Mouse (Mus musculus) thymus, adult 2 months (tissue): ENCODE measurements at regions not wholly inside any gene's neighbourhood (a gene's known extent, or its start where the extent isn't known, plus 50 kb on each side); places are given as distances from the start of the nearest gene placed in this dataset.

Source experiments
- DNase-seq: peaks from one replicate; pipeline ENCODE4 v3.0.0; 2021
- H3K27ac ChIP-seq: fragments of 200-500 bp; 2 replicates; pipeline ENCODE4 v1.5.1; 2012; ENCODE audit warnings: low read length, control low read depth; ENCODE audit not compliant: control insufficient read depth, insufficient read depth
- H3K27me3 ChIP-seq: fragments of 200-500 bp; 2 replicates; pipeline ENCODE4 v1.6.1; 2012; ENCODE audit warnings: mild to moderate bottlenecking, low read length, moderate library complexity, mixed read lengths; ENCODE audit not compliant: control insufficient read depth, insufficient read depth
- H3K36me3 ChIP-seq: fragments of 200-500 bp; 2 replicates; pipeline ENCODE4 v1.6.1; 2012; ENCODE audit warnings: mild to moderate bottlenecking, low read length, moderate library complexity; ENCODE audit not compliant: control insufficient read depth, insufficient read depth
- H3K4me1 ChIP-seq: fragments of 200-500 bp; replicated peaks from 2 replicates; pipeline ENCODE4 v1.6.1; 2012; ENCODE audit warnings: low read length; ENCODE audit not compliant: control insufficient read depth, insufficient read depth
- H3K4me3 ChIP-seq: fragments of 200-500 bp; 2 replicates; pipeline ENCODE4 v1.5.1; 2012; ENCODE audit warnings: mild to moderate bottlenecking, low read length, control low read depth, moderate library complexity; ENCODE audit not compliant: control insufficient read depth, insufficient read depth
- CTCF ChIP-seq: fragments of 200-500 bp; IDR thresholded peaks from 2 replicates; pipeline ENCODE4 v1.5.1; 2012; ENCODE audit warnings: mild to moderate bottlenecking, control low read depth, low read length, moderate library complexity, borderline replicate concordance; ENCODE audit not compliant: control insufficient read depth, poor library complexity, insufficient read depth; ENCODE audit errors: extremely low read depth
- POLR2A ChIP-seq: fragments of 200-500 bp; IDR thresholded peaks from 2 replicates; pipeline ENCODE4 v1.6.1; 2012; ENCODE audit warnings: mild to moderate bottlenecking, low read length, control low read depth, moderate library complexity; ENCODE audit not compliant: control insufficient read depth, poor library complexity, insufficient read depth; ENCODE audit errors: extremely low read depth
- WGBS: fragments of 180-500 bp; shearing (Covaris S2); methylation state at CpG from one replicate; pipeline ENCODE4 v1.1.7; 2018; 5-methylcytosine and 5-hydroxymethylcytosine counted together

DNA sequence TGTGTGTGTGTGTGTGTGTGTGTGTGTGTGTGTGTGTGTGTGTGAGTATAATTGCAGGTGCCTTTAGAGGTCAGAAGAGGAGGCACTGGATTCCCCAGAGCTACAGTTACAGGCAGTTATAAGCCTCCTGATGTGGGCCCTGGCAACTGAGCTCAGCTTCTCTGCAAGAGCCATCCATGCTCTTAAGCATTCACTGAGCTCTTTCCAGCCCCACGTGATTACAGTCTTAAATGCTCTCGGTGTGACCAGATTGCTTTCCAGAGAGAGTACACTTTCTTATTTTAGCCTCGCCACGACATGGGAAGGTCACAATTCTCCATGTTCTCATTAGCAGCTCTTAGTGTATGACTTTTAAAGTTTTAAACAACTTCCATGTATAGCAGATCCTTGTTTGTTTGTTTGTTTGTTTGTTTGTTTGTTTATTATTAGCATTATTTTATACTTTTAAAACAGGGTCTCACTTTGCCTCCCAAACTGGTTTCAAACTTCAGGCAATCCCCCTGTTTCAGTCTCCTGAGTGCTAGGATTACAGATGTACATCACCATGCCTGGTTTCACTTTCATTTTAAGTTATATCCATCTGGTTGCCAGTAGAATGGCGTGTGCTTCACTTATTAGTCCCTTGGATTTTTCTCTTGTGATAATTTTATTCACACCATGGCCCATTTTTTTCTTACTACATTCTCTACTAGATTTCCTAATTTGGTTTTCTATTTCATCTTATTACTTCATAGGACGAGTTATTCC lies 58.9 kb upstream of the Lifr start:
- Histone ChIP-seq H3K36me3 (no peaks in the 10 kb centered on the region), H3K4me1 (no peaks in the 10 kb centered on the region), H3K27me3 (no peaks in the 10 kb centered on the region), H3K27ac (no peak overlapping the region), H3K4me3 (no peak overlapping the region)
- no peak for DNase-seq
- no peak for TF ChIP-seq POLR2A
- TF ChIP-seq CTCF, result no peak
- WGBS, result 78% methylated on average over 6 of the region's 6 CpGs

DNA sequence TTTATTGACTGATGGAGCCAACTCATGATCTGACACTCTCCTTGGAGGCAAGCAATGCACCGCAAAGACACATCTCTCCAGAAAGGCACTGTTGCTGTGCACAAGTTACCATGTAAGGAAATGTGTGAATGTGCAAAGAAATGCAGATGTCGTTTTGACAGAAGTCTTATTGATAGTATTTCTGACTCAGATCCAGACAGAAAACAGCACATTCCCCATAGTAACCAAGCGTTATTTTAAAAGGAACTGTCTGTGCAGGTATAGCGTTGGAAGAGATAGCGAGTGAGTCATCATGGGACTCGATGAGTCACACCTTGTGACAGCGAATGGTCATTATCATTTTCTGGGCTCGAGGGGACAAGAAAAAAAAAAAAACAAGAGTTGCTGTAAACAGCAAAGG lies 52.9 kb upstream of the Lifr start:
- WGBS, result 80% methylated on average over 8 of the region's 8 CpGs
- no peak for TF ChIP-seq CTCF
- TF ChIP-seq POLR2A, result no peak
- no peaks in the 10 kb centered on the region for H3K27me3 ChIP-seq
- no peak for DNase-seq
- no peak overlapping the region for H3K4me3 ChIP-seq
- no peak overlapping the region for H3K27ac ChIP-seq
- H3K4me1 ChIP-seq, result no peaks in the 10 kb centered on the region
- H3K36me3 ChIP-seq, result no peaks in the 10 kb centered on the region

DNA sequence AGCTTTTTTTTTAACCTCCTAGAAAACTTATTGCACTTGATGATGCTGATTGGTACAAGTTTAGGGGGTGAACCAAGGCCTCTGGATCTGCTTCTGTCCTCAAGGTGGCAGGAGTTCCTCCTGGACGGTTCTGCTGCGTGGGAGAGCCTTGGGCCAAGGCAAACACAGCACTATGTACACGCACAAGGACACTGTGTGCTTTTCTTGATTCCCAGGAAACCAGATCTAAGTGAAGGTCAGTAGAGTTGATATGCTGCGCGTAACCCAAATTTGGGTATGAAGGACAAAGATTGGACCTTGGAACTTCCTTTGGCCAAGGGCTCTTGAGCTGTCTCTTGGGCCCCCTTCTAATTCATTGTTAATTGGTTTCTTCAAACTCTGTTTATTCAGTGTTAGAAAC lies 51.3 kb upstream of the Lifr start:
- DNase-seq, result no peak
- no peak for TF ChIP-seq POLR2A
- no peak for TF ChIP-seq CTCF
- 86% methylated on average over 5 of the region's 5 CpGs for WGBS

GRCm38 (mm10) chr15:7039825-7040224 lies 50.6 kb upstream of the Lifr start:
- H3K4me3 ChIP-seq, result no peak overlapping the region
- H3K4me1 ChIP-seq, result no peaks in the 10 kb centered on the region
- no peak overlapping the region for H3K27ac ChIP-seq
- no peak for DNase-seq
- no peaks in the 10 kb centered on the region for H3K27me3 ChIP-seq
- over 99% methylated on average over 4 of the region's 4 CpGs for WGBS
- TF ChIP-seq CTCF (no peak), POLR2A (no peak)
- H3K36me3 ChIP-seq, result no peaks in the 10 kb centered on the region

More for the DNA sequence above, 51.3 kb upstream of the Lifr start:
- H3K36me3 ChIP-seq, result no peaks in the 10 kb centered on the region
- no peaks in the 10 kb centered on the region for H3K27me3 ChIP-seq
- H3K27ac ChIP-seq, result no peak overlapping the region
- no peak overlapping the region for H3K4me3 ChIP-seq
- H3K4me1 ChIP-seq, result no peaks in the 10 kb centered on the region
